Mouse (Mus musculus) mouse embryonic stem cell (cell line): ENCODE results near the gene Mllt3.

Source experiments
- in situ Hi-C, 2 experiments: fragments of 300-500 bp; cut with MboI; formaldehyde crosslinking; loops; 1 replicate in 1 of 2; 3 replicates in 1 of 2; pipeline ENCODE4 v1.14.3; 2019 to 2020; ENCODE audit warnings: low sequenced_read_pairs in 2 of 2, low pct_unique_long_range_greater_than_20kb in 1 of 2, mixed read lengths in 1 of 2; ENCODE audit not compliant: unreplicated experiment in 1 of 2

Gene Mllt3

GRCm38 (mm10) chr4:87963055-87963772 lies 70.0 kb downstream of the Mllt3 start:
- in situ Hi-C loops: no loop called here

GRCm38 (mm10) chr4:87961872-87962271 lies 71.3 kb downstream of the Mllt3 start:
- in situ Hi-C loops: no loop called here

- in situ Hi-C loops: no loop called here
Measured at GRCm38 (mm10) chr4:87957852-87958251, 75.3 kb downstream of the Mllt3 start.

- in situ Hi-C loops: no loop called here
Measured at GRCm38 (mm10) chr4:87957198-87957597, 76.0 kb downstream of the Mllt3 start.

- in situ Hi-C loops: no loop called here
Measured at GRCm38 (mm10) chr4:87955132-87955531, 78.0 kb downstream of the Mllt3 start.

GRCm38 (mm10) chr4:87954421-87955083 lies 78.6 kb downstream of the Mllt3 start:
- in situ Hi-C loops: no loop called here

GRCm38 (mm10) chr4:87953736-87954135 lies 79.4 kb downstream of the Mllt3 start:
- in situ Hi-C loops: no loop called here

- in situ Hi-C loops: no loop called here
Measured at GRCm38 (mm10) chr4:87953268-87953667, 79.9 kb downstream of the Mllt3 start.

GRCm38 (mm10) chr4:87949451-87949850 lies 83.7 kb downstream of the Mllt3 start:
- in situ Hi-C loops: no loop called here

GRCm38 (mm10) chr4:87944320-87944719 lies 88.8 kb downstream of the Mllt3 start:
- in situ Hi-C loops: no loop called here

GRCm38 (mm10) chr4:87942921-87943403 lies 90.2 kb downstream of the Mllt3 start:
- in situ Hi-C loops: no loop called here

GRCm38 (mm10) chr4:87939474-87940154 lies 93.5 kb downstream of the Mllt3 start:
- in situ Hi-C loops: no loop called here

GRCm38 (mm10) chr4:87936326-87936725 lies 96.8 kb downstream of the Mllt3 start:
- in situ Hi-C loops: no loop called here

- in situ Hi-C loops: no loop called here
Measured at GRCm38 (mm10) chr4:87933701-87934337, 99.3 kb downstream of the Mllt3 start.

GRCm38 (mm10) chr4:87930356-87931245 lies 102.6 kb downstream of the Mllt3 start:
- in situ Hi-C loops: no loop called here

- in situ Hi-C loops: no loop called here
Measured at GRCm38 (mm10) chr4:87928603-87929199, 104.5 kb downstream of the Mllt3 start.

- in situ Hi-C loops: no loop called here
Measured at GRCm38 (mm10) chr4:87927354-87927753, 105.8 kb downstream of the Mllt3 start.

- in situ Hi-C loops: no loop called here
Measured at GRCm38 (mm10) chr4:87920664-87921063, 112.5 kb downstream of the Mllt3 start.
